Mouse (Mus musculus) bone marrow, adult 2 months (tissue): ENCODE results near the gene Nabp2.

ENCODE experiments used
- CTCF ChIP-seq: fragments of 200-500 bp; IDR thresholded peaks from 2 replicates; pipeline ENCODE4 v1.5.1; 2011; ENCODE audit warnings: low read length, control low read depth; ENCODE audit not compliant: control insufficient read depth, insufficient read depth
- POLR2A ChIP-seq: fragments of 200-500 bp; IDR thresholded peaks from 2 replicates; pipeline ENCODE4 v1.6.1; 2011; ENCODE audit warnings: low read depth, mild to moderate bottlenecking, control low read depth, low read length, borderline replicate concordance; ENCODE audit not compliant: control insufficient read depth

DNA sequence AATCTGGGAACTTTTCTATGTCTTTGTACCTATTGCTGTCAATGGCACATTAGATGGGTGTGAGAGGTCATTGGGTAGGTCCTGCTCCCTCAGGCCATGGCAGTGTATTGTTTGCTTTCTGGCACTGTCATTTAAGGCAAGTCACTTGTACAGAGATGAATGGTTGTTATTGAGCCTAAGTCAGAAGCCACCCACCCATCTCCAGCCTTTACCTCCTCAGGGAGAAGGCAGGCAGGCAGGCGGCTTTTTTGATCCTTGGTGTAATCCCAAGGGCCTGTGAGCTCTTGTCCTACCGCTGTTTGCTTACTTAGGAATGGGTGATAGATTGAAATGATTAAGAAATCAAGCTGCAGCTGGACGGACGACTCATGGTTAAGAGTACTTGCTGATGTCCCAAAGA lies 18.2 kb upstream of the Nabp2 start:
- TF ChIP-seq CTCF (no peak), POLR2A (no peak)
